Mouse (Mus musculus): ENCODE results near the gene Vmn1r13. TPM values are rescaled to one million over a fixed set of nuclear protein-coding genes. Genes with fewer than 3 reads are reported as not detected.
"Not testable (repeated sequence)": the region's sequence is repeated elsewhere in the genome, so short reads cannot be mapped to it uniquely, and the experiment has no call there.

The Vmn1r13 gene
- not detected in 2 replicates for polyA plus RNA-seq (2014; fragmentation: Nextera tagmentation; extraction: Ambion mirVana)

DNA sequence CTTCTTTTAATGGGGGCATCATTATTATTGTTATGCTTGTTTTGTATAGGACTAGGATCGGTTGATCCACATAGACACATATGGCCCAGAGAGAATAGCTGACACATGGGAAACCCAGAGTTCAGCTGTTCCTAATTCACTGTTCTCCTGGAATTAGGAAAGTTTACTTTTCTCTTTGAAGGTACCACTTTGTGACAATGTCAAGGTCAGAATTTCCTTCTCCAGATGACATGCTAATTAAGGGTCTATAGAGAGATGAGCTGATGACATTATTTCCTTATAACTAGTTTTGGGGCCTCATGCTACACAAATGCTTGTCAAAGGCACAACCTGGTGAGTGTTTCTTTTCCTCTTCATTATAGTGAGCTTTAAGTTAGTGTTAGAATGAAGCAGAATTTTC is at the start of gene Vmn1r13:
TSS of gene Vmn1r13 (plus strand) at position 301 of the 400 bp plus-strand sequence.
- not testable (repeated sequence) for H3K4me2 ChIP-seq; H3K9me3 ChIP-seq (replicated peaks; ENCODE audit: control insufficient read depth, low read length); H3K36me3 ChIP-seq (ENCODE audit: control insufficient read depth, insufficient read depth, low read length); H3K27ac ChIP-seq (ENCODE audit: low read depth, low read length); ATAC-seq (replicated peaks; ENCODE audit: insufficient number of reproducible peaks, low FRiP score, low TSS enrichment); H3K4me1 ChIP-seq (ENCODE audit: control insufficient read depth, insufficient read depth, low read length); H3K9ac ChIP-seq (ENCODE audit: low read depth, low read length); H3K4me3 ChIP-seq (ENCODE audit: low read depth, low read length); H3K27me3 ChIP-seq (ENCODE audit: control insufficient read depth, insufficient read depth, low read length)
- 78% methylated on average over 1 of the region's 1 CpGs for WGBS (ENCODE audit: insufficient replicate concordance)

DNA sequence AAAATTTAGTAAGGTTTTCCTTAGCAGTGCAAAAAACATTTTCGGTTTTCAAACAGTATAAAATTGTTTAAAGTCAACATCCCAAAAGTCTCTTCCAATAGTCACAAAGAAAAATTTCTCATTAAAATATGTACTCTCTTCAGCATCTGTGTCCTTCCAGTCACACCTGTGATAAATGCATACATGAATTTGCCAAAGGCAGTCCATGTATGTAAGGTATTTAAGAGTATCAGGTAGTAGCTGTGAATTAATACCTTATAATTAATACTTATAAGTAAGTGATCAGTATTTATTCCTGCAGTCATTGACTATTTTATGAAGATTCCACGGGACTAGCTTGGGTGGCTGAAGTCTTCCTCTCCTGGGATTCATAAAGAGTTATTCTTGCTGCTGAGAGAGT is 46.5 kb upstream of the Vmn1r13 start, which contains the start of gene Vmn1r12:
TSS of gene Vmn1r12 (plus strand) at position 301 of the 400 bp plus-strand sequence.
- Histone ChIP-seq H3K4me1 (ENCODE audit: control insufficient read depth, insufficient read depth, low read length) (no peaks in the 10 kb centered on the region), H3K27ac (ENCODE audit: low read depth, low read length) (no peak within 1 kb of the TSS), H3K4me3 (ENCODE audit: low read depth, low read length) (no peak within 1 kb of the TSS), H3K9ac (ENCODE audit: low read depth, low read length) (no peak within 1 kb of the TSS), H3K4me2 (no peak within 1 kb of the TSS), H3K9me3 (replicated peaks; ENCODE audit: control insufficient read depth, low read length) (no peaks in the 10 kb centered on the region), H3K36me3 (ENCODE audit: control insufficient read depth, insufficient read depth, low read length) (no peaks in the 10 kb centered on the region), H3K27me3 (ENCODE audit: control insufficient read depth, insufficient read depth, low read length) (no peaks in the 10 kb centered on the region)
- 70% methylated on average over 2 of the region's 2 CpGs for WGBS (ENCODE audit: insufficient replicate concordance)
- no peak for ATAC-seq (replicated peaks; ENCODE audit: insufficient number of reproducible peaks, low FRiP score, low TSS enrichment)

DNA sequence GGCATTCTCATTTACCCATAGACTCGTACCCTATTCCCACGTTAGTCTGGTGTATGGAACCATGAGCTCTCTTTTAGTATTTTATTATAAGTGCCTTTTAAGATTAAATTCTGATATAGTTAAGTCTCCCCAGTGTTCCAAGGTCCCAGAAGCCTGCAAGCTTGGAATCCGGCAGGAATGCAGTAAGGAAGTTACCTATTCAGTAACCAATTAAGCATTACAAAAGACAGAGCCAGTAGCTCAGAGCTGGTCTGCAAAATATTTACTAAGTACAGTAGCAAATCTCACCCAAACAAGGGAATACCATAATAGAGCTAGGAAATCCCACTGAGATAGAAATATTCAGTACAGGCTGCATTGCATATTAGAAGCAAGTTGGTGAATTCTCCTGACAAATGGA is 13.1 kb upstream of the Vmn1r13 start:
- not testable (repeated sequence) for H3K27me3 ChIP-seq (ENCODE audit: control insufficient read depth, insufficient read depth, low read length); H3K27ac ChIP-seq (ENCODE audit: low read depth, low read length); H3K9me3 ChIP-seq (replicated peaks; ENCODE audit: control insufficient read depth, low read length); H3K9ac ChIP-seq (ENCODE audit: low read depth, low read length); H3K4me2 ChIP-seq; H3K4me1 ChIP-seq (ENCODE audit: control insufficient read depth, insufficient read depth, low read length); H3K4me3 ChIP-seq (ENCODE audit: low read depth, low read length); ATAC-seq (replicated peaks; ENCODE audit: insufficient number of reproducible peaks, low FRiP score, low TSS enrichment); H3K36me3 ChIP-seq (ENCODE audit: control insufficient read depth, insufficient read depth, low read length)
- 69% methylated on average over 3 of the region's 3 CpGs for WGBS (ENCODE audit: insufficient replicate concordance)

DNA sequence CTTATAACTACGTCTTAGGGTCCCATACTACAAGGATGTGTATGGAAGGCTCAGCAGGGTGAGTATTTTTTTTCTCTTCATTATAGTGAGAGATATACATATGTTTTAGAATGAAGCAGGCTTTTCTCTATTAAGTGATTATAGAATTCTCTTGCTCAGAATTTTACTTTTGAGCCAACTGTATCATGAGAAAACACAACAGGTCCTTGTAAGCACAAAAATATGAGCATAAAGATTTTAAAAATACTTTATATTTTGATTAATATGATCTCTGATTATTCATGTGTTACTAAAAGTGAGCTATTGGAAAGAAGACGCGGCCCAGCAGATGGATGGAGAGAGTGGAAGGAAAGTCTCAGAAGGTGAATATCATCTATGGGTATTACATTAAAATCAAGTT is 28.3 kb downstream of the Vmn1r13 start, which contains the start of gene Vmn1r14:
TSS of gene Vmn1r14 (plus strand) at position 301 of the 400 bp plus-strand sequence.
- ATAC-seq (replicated peaks; ENCODE audit: insufficient number of reproducible peaks, low FRiP score, low TSS enrichment), result no peak
- H3K4me2 ChIP-seq, result no peak within 1 kb of the TSS

DNA sequence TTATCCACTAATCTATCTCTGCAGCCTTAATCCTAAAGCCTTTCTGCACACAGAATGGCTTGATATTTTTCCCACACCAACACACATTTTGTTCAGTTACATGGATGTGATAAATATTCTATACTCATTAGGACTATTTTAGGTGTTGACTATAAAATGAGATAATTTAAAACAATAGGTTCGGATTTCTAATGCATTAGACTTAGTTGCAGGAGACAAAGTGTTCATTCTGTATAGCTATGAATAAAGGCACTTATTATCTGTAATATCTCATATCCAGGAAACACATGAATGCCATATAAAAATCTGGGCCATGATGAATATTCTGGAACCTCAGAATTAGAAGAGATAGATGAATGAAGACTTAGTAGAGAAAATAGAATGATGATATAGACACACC is 54.6 kb downstream of the Vmn1r13 start, which contains the start of gene Vmn1r15:
TSS of gene Vmn1r15 (plus strand) at position 301 of the 400 bp plus-strand sequence.
- no peaks in the 10 kb centered on the region for H3K36me3 ChIP-seq (ENCODE audit: control insufficient read depth, insufficient read depth, low read length)
- 63% methylated on average over 1 of the region's 1 CpGs for WGBS (ENCODE audit: insufficient replicate concordance)
- H3K27me3 ChIP-seq (ENCODE audit: control insufficient read depth, insufficient read depth, low read length), result no peaks in the 10 kb centered on the region
- no peak within 1 kb of the TSS for H3K9ac ChIP-seq (ENCODE audit: low read depth, low read length)
- no peak within 1 kb of the TSS for H3K27ac ChIP-seq (ENCODE audit: low read depth, low read length)
- no peak for ATAC-seq (replicated peaks; ENCODE audit: insufficient number of reproducible peaks, low FRiP score, low TSS enrichment)
- H3K9me3 ChIP-seq (replicated peaks; ENCODE audit: control insufficient read depth, low read length), result no peaks in the 10 kb centered on the region
- H3K4me2 ChIP-seq, result no peak within 1 kb of the TSS
- H3K4me1 ChIP-seq (ENCODE audit: control insufficient read depth, insufficient read depth, low read length), result no peaks in the 10 kb centered on the region
- H3K4me3 ChIP-seq (ENCODE audit: low read depth, low read length), result no peak within 1 kb of the TSS

More for the DNA sequence above, 28.3 kb downstream of the Vmn1r13 start, which contains the start of gene Vmn1r14:
- Histone ChIP-seq H3K4me1 (ENCODE audit: control insufficient read depth, insufficient read depth, low read length) (no peaks in the 10 kb centered on the region), H3K9me3 (replicated peaks; ENCODE audit: control insufficient read depth, low read length) (no peaks in the 10 kb centered on the region), H3K9ac (ENCODE audit: low read depth, low read length) (no peak within 1 kb of the TSS), H3K4me3 (ENCODE audit: low read depth, low read length) (no peak within 1 kb of the TSS), H3K27ac (ENCODE audit: low read depth, low read length) (no peak within 1 kb of the TSS), H3K36me3 (ENCODE audit: control insufficient read depth, insufficient read depth, low read length) (no peaks in the 10 kb centered on the region), H3K27me3 (ENCODE audit: control insufficient read depth, insufficient read depth, low read length) (no peaks in the 10 kb centered on the region)
- 82% methylated on average over 3 of the region's 3 CpGs for WGBS (ENCODE audit: insufficient replicate concordance)

DNA sequence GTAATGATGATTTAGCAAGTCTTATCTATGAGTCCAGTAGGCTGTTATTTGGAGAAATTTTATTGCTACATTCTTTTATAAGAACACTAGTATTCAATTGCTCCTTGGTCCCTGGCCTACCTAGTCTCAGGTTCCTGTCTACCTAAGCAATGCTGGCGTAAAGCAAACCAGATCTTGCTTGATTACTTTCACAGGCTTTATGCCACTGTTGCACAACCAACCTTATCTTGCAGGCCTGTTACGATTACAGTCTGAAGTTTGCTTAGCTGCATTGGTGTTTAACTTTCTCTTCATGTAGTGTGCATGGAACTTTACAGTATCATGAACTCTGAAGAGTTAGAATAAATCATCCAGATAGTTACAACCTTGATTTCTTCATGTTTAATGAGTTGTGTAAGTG is 57.9 kb downstream of the Vmn1r13 start:
- H3K4me1 ChIP-seq (ENCODE audit: control insufficient read depth, insufficient read depth, low read length), result no peaks in the 10 kb centered on the region
- no peaks in the 10 kb centered on the region for H3K36me3 ChIP-seq (ENCODE audit: control insufficient read depth, insufficient read depth, low read length)
- H3K4me2 ChIP-seq, result no peak overlapping the region
- no peak overlapping the region for H3K27ac ChIP-seq (ENCODE audit: low read depth, low read length)
- H3K4me3 ChIP-seq (ENCODE audit: low read depth, low read length), result no peak overlapping the region
- H3K9ac ChIP-seq (ENCODE audit: low read depth, low read length), result no peak overlapping the region
- H3K27me3 ChIP-seq (ENCODE audit: control insufficient read depth, insufficient read depth, low read length), result no peaks in the 10 kb centered on the region
- no peaks in the 10 kb centered on the region for H3K9me3 ChIP-seq (replicated peaks; ENCODE audit: control insufficient read depth, low read length)
- no peak for ATAC-seq (replicated peaks; ENCODE audit: insufficient number of reproducible peaks, low FRiP score, low TSS enrichment)
- 73% methylated on average over 2 of the region's 2 CpGs for WGBS (ENCODE audit: insufficient replicate concordance)

Other genes with a start within 250 kb of the Vmn1r13 start
- not detected in 2 replicates for gene Vmn1r5, start 233.0 kb upstream of the Vmn1r13 start, polyA plus RNA-seq (2014; fragmentation: Nextera tagmentation; extraction: Ambion mirVana)
- not detected in 2 replicates for gene Vmn1r6, start 206.0 kb upstream of the Vmn1r13 start, polyA plus RNA-seq (2014; fragmentation: Nextera tagmentation; extraction: Ambion mirVana)
- not detected in 2 replicates for gene Vmn1r7, start 178.0 kb upstream of the Vmn1r13 start, polyA plus RNA-seq (2014; fragmentation: Nextera tagmentation; extraction: Ambion mirVana)
- not detected in 2 replicates for gene Vmn1r8, start 171.0 kb upstream of the Vmn1r13 start, polyA plus RNA-seq (2014; fragmentation: Nextera tagmentation; extraction: Ambion mirVana)
- not detected in 2 replicates for gene Vmn1r9, start 136.5 kb upstream of the Vmn1r13 start, polyA plus RNA-seq (2014; fragmentation: Nextera tagmentation; extraction: Ambion mirVana)
- gene Vmn1r10, start 93.8 kb upstream of the Vmn1r13 start, polyA plus RNA-seq (2014; fragmentation: Nextera tagmentation; extraction: Ambion mirVana), result not detected in 2 replicates
- gene Vmn1r11, start 69.8 kb upstream of the Vmn1r13 start, polyA plus RNA-seq (2014; fragmentation: Nextera tagmentation; extraction: Ambion mirVana), result not detected in 2 replicates
- not detected in 2 replicates for gene Vmn1r12, start 46.4 kb upstream of the Vmn1r13 start, polyA plus RNA-seq (2014; fragmentation: Nextera tagmentation; extraction: Ambion mirVana)
- gene Vmn1r14, start 28.4 kb downstream of the Vmn1r13 start, polyA plus RNA-seq (2014; fragmentation: Nextera tagmentation; extraction: Ambion mirVana), result not detected in 2 replicates
- gene Vmn1r15, start 54.7 kb downstream of the Vmn1r13 start, polyA plus RNA-seq (2014; fragmentation: Nextera tagmentation; extraction: Ambion mirVana), result not detected in 2 replicates
- not detected in 2 replicates for gene Vmn1r16, start 126.2 kb downstream of the Vmn1r13 start, polyA plus RNA-seq (2014; fragmentation: Nextera tagmentation; extraction: Ambion mirVana)
- not detected in 2 replicates for gene Vmn1r17, start 160.4 kb downstream of the Vmn1r13 start, polyA plus RNA-seq (2014; fragmentation: Nextera tagmentation; extraction: Ambion mirVana)
- not detected in 2 replicates for gene Vmn1r18, start 192.5 kb downstream of the Vmn1r13 start, polyA plus RNA-seq (2014; fragmentation: Nextera tagmentation; extraction: Ambion mirVana)
- gene Vmn1r19, start 200.5 kb downstream of the Vmn1r13 start, polyA plus RNA-seq (2014; fragmentation: Nextera tagmentation; extraction: Ambion mirVana), result not detected in 2 replicates
- gene Vmn1r20, start 225.6 kb downstream of the Vmn1r13 start, polyA plus RNA-seq (2014; fragmentation: Nextera tagmentation; extraction: Ambion mirVana), result not detected in 2 replicates